Mouse (Mus musculus) hindbrain, embryonic 15.5 days (tissue): Measurements from ENCODE around the gene Psap. TPM values are rescaled to one million over a fixed set of nuclear protein-coding genes. Genes with fewer than 3 reads are reported as not detected.
"Not testable (repeated sequence)": the region's sequence is repeated elsewhere in the genome, so short reads cannot be mapped to it uniquely, and the experiment has no call there.

Source experiments
- ATAC-seq: fragments of 200-750 bp; cut with Nextera tagmentation; 2 replicates; pipeline ENCODE4 v1.8.0; 2017; ENCODE audit warnings: low read depth, moderate number of reproducible peaks, moderate TSS enrichment; ENCODE audit not compliant: low FRiP score
- H3K27ac ChIP-seq: fragments of 300-500 bp; sonication (generic); replicated peaks from 2 replicates; pipeline ENCODE4 v1.5.1; 2015; ENCODE audit warnings: mild to moderate bottlenecking, inconsistent platforms
- H3K27me3 ChIP-seq: fragments of 300-500 bp; sonication (generic); 2 replicates; pipeline ENCODE4 v1.6.1; 2015; ENCODE audit warnings: control low read depth, inconsistent platforms
- H3K36me3 ChIP-seq: fragments of 300-500 bp; sonication (generic); 2 replicates; pipeline ENCODE4 v1.6.1; 2015; ENCODE audit warnings: control low read depth, inconsistent platforms
- H3K4me1 ChIP-seq: fragments of 300-500 bp; sonication (generic); replicated peaks from 2 replicates; pipeline ENCODE4 v1.6.1; 2015; ENCODE audit warnings: control low read depth, inconsistent platforms
- H3K4me2 ChIP-seq: fragments of 300-500 bp; sonication (generic); 2 replicates; pipeline ENCODE4 v1.6.1; 2015; ENCODE audit warnings: moderate library complexity, mild to moderate bottlenecking, inconsistent platforms
- H3K4me3 ChIP-seq: fragments of 300-500 bp; sonication (generic); 2 replicates; pipeline ENCODE4 v1.5.1; 2015; ENCODE audit warnings: mild to moderate bottlenecking, inconsistent platforms
- H3K9ac ChIP-seq: fragments of 300-500 bp; sonication (generic); 2 replicates; pipeline ENCODE4 v1.6.1; 2015; ENCODE audit warnings: inconsistent platforms
- H3K9me3 ChIP-seq: fragments of 300-500 bp; sonication (generic); 2 replicates; pipeline ENCODE4 v1.6.1; 2016; ENCODE audit warnings: control low read depth, inconsistent platforms
- WGBS: fragments of 180-500 bp; shearing (Covaris S2); methylation state at CpG from one replicate; pipeline ENCODE4 v1.1.7; 2015; 5-methylcytosine and 5-hydroxymethylcytosine counted together
- polyA plus RNA-seq: library from polyadenylated mRNA; unstranded; fragments of >200 nt; fragmentation: Nextera tagmentation; extraction: Ambion mirVana; gene quantifications from 2 replicates; pipeline ENCODE4 v1.2.1, GENCODE M21; 2015

Gene Psap
- polyA plus RNA-seq, 1 experiment from 2014 or later, result 203 TPM

DNA sequence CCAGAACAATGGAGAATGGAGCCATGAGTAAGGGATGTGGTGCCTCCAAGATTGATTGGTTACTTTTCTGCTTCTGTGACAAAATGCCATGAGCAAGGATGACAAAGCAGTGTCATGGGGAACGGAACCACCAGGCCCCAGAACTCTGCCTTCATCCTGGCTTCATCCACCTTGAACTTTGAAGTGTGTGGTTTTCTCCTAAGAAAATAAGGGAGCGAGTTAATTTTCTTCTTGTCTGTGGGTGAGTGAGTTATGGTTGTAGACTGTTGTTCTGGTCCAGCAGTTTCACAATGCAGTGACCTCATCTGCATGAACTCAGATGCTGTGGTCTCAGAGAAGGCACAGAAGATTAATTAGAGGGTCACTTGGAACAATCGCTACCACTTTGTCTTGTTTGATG is 29.1 kb upstream of the Psap start:
- not testable (repeated sequence) for H3K4me1 ChIP-seq, H3K9me3 ChIP-seq, H3K9ac ChIP-seq, H3K4me3 ChIP-seq, H3K27me3 ChIP-seq, H3K4me2 ChIP-seq, H3K36me3 ChIP-seq, H3K27ac ChIP-seq, ATAC-seq
- WGBS, result 43% methylated on average over 3 of the region's 3 CpGs

DNA sequence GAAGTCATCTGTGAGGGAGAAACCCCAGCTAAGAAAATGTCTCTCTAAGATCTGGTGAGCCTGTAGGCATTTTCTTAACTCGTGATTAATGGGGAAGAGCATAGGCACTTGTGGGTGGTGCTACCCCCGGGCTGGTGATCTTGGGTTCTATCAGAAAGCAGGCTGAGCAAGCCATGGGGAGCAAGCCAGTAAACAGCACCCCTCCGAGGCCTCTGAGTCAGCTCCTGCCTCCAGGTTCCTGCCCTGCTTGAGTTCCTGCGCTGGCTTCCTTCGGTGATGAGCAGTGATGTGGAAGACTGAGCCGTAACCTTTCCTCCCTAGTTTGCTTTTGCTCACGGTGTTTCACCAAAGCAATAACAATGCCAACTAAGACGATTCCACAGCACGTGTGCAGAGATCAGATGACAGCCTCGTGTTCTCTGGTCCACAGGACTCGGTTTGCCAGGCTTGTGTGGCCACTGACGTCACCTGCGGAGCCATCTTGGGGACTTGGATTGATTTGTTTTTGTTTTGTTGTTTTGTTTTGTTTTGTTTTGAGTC is 26.9 kb upstream of the Psap start:
- Histone ChIP-seq H3K9me3 (no peaks in the 10 kb centered on the region), H3K4me2 (no peak overlapping the region), H3K4me3 (no peak overlapping the region), H3K27ac (no peak overlapping the region), H3K27me3 (no peaks in the 10 kb centered on the region), H3K4me1 (no peaks in the 10 kb centered on the region), H3K36me3 (no peaks in the 10 kb centered on the region), H3K9ac (no peak overlapping the region)
- ATAC-seq, result no peak
- WGBS, result 76% methylated on average over 13 of the region's 13 CpGs

DNA sequence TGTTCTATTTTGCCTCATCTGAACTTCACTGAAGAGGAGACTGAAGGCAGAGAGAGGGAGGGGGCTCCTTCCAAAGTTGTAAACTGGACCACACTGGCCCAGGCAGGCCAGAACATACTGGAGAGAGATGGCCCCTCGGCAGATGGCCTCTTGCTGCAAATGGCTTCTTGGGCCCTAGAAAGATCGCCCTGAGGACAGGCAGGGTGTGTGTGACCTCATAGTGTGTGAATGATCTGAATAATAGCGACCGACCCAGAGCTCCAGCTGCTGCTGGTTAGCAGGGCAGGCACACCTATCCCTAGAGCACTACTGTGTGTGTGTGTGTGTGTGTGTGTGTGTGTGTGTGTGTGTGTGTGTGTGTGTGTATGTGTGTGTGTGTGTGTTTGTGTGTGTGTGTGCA is 25.2 kb upstream of the Psap start:
- no peaks in the 10 kb centered on the region for H3K4me1 ChIP-seq
- WGBS, result 68% methylated on average over 4 of the region's 4 CpGs
- H3K4me2 ChIP-seq, result no peak overlapping the region
- no peaks in the 10 kb centered on the region for H3K36me3 ChIP-seq
- no peak overlapping the region for H3K9ac ChIP-seq
- no peaks in the 10 kb centered on the region for H3K27me3 ChIP-seq
- no peaks in the 10 kb centered on the region for H3K9me3 ChIP-seq
- no peak overlapping the region for H3K27ac ChIP-seq
- ATAC-seq, result no peak
- H3K4me3 ChIP-seq, result no peak overlapping the region

DNA sequence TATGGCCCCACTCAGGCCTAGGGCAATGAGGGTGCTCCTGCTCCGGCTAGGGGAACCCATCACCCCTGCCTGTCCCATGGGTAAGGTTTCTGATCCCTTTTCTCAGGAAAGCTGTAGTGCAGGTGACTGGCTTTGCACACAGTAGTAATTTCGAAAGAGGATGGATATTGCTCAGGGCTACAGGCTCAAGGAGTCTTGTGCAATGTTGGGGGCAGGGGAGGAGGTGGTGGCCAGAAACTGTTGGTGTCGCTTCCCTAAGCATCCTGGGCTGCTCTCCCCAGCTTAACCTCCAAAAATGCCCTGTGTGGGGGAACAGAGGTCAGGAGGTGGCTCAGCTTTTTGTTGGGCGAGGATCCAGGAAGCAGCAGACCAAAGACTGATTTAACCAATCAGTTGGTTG is 24.8 kb upstream of the Psap start:
- no peaks in the 10 kb centered on the region for H3K27me3 ChIP-seq
- no peak for ATAC-seq
- no peaks in the 10 kb centered on the region for H3K36me3 ChIP-seq
- WGBS, result 86% methylated on average over 4 of the region's 4 CpGs
- H3K9me3 ChIP-seq, result no peaks in the 10 kb centered on the region
- H3K4me3 ChIP-seq, result no peak overlapping the region
- no peak overlapping the region for H3K4me2 ChIP-seq
- H3K27ac ChIP-seq, result no peak overlapping the region
- H3K4me1 ChIP-seq, result no peaks in the 10 kb centered on the region
- H3K9ac ChIP-seq, result no peak overlapping the region

DNA sequence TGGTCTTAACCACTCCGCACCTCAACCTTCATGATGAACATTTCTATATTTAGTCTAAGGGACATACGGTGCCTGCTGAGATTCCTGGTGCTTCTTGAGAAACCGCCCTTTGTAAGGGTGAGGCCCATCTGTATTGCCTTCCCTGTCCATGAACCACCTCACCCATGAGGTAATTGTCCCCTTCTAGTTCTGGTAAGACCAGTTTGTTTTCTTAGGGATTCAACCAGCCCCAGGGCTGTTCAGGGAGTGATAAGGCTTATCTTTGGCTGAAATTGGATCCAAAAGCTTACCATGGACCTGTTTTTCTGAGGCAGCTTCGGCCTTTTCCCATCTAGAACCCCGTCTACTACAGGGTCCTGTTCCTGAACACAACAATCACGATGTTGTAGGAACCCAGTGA is 21.3 kb upstream of the Psap start:
- H3K4me2 ChIP-seq, result no peak overlapping the region
- no peaks in the 10 kb centered on the region for H3K9me3 ChIP-seq
- H3K9ac ChIP-seq, result no peak overlapping the region
- H3K27ac ChIP-seq, result no peak overlapping the region
- ATAC-seq, result no peak
- no peaks in the 10 kb centered on the region for H3K4me1 ChIP-seq
- WGBS, result 92% methylated on average over 6 of the region's 6 CpGs
- H3K4me3 ChIP-seq, result no peak overlapping the region
- H3K27me3 ChIP-seq, result no peaks in the 10 kb centered on the region
- H3K36me3 ChIP-seq, result no peaks in the 10 kb centered on the region

DNA sequence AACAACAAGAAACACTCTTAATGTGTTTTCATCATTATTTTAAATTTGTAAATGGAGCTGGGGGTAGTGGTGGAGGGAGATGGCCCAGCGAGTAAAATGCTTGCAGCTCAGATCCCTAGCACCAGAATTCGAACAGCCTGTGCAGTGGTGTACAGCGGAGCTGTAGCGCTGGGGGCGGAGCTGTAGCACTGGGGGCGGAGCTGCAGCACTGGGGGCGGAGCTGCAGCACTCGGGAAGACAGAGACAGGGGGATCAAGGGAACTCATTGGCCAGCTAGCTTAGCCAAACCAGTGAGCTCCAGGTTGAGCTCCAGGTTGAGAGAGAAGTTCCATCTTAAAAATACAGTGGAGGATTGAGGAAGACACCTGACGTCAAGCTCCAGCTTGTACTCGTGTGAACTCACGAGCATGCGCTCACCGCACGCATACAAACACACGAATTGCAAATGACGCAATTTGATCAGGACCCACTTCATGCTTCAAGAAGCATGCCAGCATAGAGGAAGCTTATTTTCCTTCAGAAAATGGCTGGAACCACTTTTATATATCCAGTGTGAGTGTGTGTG is 20.1 kb upstream of the Psap start:
- Histone ChIP-seq H3K27me3 (no peaks in the 10 kb centered on the region), H3K36me3 (no peaks in the 10 kb centered on the region), H3K4me1 (peaks cover 5% of the 10 kb centered on the region; the same call in 1 of the 2 replicates), H3K4me3 (no peak overlapping the region), H3K9ac (no peak overlapping the region), H3K4me2 (no peak overlapping the region), H3K27ac (no peak overlapping the region), H3K9me3 (no peaks in the 10 kb centered on the region)
- WGBS, result 57% methylated on average over 16 of the region's 16 CpGs
- ATAC-seq, result no peak

DNA sequence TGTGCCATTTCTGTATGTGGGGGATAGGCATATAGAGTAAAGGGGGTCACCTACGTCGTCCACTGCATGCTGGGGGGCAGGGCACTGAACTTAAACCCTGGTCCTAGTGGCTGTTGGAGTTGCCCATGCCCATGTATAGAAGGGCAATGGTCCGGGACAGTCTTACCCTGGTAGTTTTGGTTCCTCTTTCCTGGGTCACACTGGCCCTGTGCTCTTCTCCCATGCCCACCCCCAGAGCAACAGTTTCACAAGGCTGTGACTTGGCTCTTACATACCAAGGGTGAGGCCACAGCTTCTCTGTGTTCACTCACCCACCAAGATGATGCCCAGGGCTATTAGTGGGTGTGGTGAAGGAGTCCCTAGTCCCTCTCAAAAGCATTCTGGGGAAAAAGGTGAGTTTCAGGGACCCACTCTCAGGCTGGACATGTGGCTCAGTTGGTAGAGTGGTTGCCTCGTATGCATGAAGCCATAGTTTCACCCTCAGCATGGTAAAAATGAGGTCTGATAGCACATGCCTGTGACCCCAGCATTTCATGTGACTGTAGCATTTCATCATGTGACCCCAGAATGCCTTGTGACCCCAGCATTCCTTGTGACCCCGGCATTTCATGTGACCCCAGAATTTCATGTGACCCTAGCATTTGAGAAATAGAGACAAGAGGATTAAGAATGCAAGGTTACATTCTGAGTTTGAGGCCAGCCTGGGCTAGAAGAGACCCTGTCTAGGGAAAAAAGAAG is 16.7 kb upstream of the Psap start:
- H3K4me1 ChIP-seq, result peaks cover 5% of the 10 kb centered on the region; the same call in 1 of the 2 replicates
- no peak overlapping the region for H3K27ac ChIP-seq
- no peak overlapping the region for H3K4me3 ChIP-seq
- H3K4me2 ChIP-seq, result no peak overlapping the region
- no peak overlapping the region for H3K9ac ChIP-seq
- H3K27me3 ChIP-seq, result no peaks in the 10 kb centered on the region
- 92% methylated on average over 5 of the region's 5 CpGs for WGBS
- H3K9me3 ChIP-seq, result no peaks in the 10 kb centered on the region
- ATAC-seq, result no peak
- H3K36me3 ChIP-seq, result no peaks in the 10 kb centered on the region

DNA sequence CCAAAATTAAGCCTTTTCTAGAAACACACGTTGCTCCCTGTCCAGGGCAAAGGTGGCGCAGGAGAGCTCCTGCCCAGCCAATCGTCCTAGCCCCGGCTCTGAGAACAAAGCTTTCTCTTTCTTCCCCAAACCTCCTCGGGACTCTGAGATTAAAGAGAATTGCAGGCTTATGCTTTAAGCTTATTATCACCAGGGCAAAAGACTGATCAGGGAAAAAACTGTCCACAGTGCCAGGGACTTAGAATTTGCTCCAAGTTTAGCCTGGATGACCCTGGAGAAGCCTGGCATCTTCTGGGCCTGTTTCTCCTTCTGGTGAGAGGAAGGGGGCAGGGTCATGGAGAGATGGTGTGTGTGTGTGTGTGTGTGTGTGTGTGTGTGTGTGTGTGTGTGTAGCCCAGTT is 15.9 kb upstream of the Psap start:
- Histone ChIP-seq H3K27ac (no peak overlapping the region), H3K4me3 (no peak overlapping the region), H3K4me2 (no peak overlapping the region), H3K9me3 (no peaks in the 10 kb centered on the region), H3K36me3 (no peaks in the 10 kb centered on the region), H3K9ac (no peak overlapping the region), H3K4me1 (peaks cover 5% of the 10 kb centered on the region; the same call in 1 of the 2 replicates), H3K27me3 (no peaks in the 10 kb centered on the region)
- ATAC-seq, result no peak
- WGBS, result 41% methylated on average over 5 of the region's 5 CpGs

DNA sequence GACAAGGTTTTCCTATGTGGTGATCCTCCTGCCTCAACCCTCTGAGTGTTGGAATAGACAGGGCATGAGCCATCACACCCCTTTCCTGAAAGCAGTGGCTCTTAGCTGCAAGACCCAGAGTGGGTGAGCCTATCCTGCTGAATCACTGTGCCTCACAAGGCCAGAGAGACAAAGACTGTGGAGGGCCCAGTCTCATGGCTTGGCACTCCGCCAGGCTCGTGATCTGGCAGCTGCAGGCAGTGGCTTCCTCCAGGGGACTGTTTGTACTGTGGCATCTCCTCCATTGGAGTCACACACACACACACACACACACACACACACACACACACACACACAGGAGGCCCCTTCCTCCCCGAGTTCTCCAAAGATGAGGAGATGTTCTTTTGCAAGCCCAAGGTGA is 15.0 kb upstream of the Psap start:
- Histone ChIP-seq H3K4me3 (no peak overlapping the region), H3K4me2 (no peak overlapping the region), H3K27ac (peak overlapping the region; percentile 64), H3K27me3 (no peaks in the 10 kb centered on the region), H3K9me3 (no peaks in the 10 kb centered on the region), H3K9ac (no peak overlapping the region), H3K4me1 (peaks cover 5% of the 10 kb centered on the region; the same call in 1 of the 2 replicates), H3K36me3 (no peaks in the 10 kb centered on the region)
- WGBS, result 33% methylated on average over 3 of the region's 3 CpGs
- peak; percentile 83 for ATAC-seq

DNA sequence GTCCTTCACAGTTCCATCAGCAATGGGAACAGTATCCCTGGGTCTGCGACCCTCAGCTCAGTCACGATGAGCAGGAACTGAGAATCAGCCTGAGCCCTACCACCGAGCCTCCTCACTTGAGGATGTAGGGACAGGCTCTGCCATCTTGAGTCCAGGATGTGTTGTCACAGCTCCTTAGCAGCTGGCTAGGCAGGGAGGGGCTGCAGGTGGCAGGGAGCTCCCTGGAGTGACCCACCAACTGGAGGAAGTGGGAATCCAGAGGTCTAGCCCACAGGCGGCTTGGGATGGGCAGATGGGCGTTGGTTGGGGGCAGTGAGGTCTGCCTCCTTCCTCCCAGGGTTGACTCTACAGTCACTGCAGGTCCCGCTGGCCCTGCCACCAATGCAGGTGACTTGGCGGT is 14.1 kb upstream of the Psap start:
- ATAC-seq, result no peak; the same call in 1 of the 2 replicates
- H3K9ac ChIP-seq, result no peak overlapping the region
- H3K4me3 ChIP-seq, result no peak overlapping the region
- H3K9me3 ChIP-seq, result no peaks in the 10 kb centered on the region
- no peaks in the 10 kb centered on the region for H3K27me3 ChIP-seq
- H3K4me1 ChIP-seq, result peaks cover 5% of the 10 kb centered on the region; the same call in 1 of the 2 replicates
- WGBS, result 87% methylated on average over 5 of the region's 7 CpGs
- H3K36me3 ChIP-seq, result no peaks in the 10 kb centered on the region
- no peak overlapping the region for H3K27ac ChIP-seq
- H3K4me2 ChIP-seq, result no peak overlapping the region

DNA sequence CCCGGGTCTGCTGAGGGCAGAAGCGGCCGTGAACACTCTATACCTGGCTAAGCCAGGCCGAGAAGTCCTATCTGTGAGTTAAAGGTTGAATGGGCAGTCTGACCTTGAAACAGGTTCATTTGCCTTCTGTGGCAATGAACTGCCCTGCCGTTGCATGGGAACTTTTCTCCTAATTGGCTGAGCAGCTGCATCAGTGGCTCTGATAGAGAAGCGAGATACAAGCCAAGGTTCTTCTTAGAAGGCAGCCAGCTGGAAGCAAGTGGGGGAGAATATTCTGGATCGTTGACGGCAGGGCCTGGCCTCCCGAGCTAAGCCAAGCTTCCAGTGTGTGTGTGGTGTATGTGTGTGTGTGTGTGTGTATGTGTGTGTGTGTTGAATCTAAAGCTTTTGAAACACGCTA is 12.2 kb upstream of the Psap start:
- 70% methylated on average over 10 of the region's 10 CpGs for WGBS
- H3K4me2 ChIP-seq, result no peak overlapping the region
- no peak overlapping the region for H3K27ac ChIP-seq
- H3K9me3 ChIP-seq, result no peaks in the 10 kb centered on the region
- no peaks in the 10 kb centered on the region for H3K27me3 ChIP-seq
- no peaks in the 10 kb centered on the region for H3K36me3 ChIP-seq
- H3K9ac ChIP-seq, result no peak overlapping the region
- H3K4me1 ChIP-seq, result peaks cover 5% of the 10 kb centered on the region; the same call in 1 of the 2 replicates
- ATAC-seq, result no peak
- H3K4me3 ChIP-seq, result no peak overlapping the region

DNA sequence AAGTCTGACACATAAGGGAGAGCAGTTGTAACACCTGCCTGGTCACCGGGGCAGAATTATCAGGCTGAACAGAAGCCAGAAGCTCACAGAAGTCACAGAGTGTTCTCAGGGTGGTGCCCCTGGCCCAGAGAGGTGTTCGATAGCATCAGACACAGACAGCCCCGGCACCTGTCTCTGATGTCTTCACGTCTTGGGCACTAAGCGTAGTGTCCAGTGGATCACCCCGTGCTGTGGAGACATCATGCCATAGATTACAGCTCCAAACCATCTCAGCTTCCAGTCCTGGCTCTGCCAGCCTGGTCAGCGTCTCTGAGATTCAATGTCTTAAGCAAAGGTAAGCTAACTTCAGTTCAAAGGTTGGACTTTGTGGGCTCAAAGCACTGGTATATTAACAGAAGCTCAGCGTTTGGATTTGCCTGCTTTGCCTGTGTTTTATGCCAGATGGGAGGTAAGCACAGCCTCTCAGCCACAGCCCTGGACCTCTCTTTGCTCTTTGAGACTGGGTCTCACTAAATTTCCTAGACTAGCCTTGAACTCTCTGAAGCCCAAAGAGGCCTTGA is 10.5 kb upstream of the Psap start:
- H3K9me3 ChIP-seq, result no peaks in the 10 kb centered on the region
- ATAC-seq, result no peak
- H3K27me3 ChIP-seq, result no peaks in the 10 kb centered on the region
- no peak overlapping the region for H3K9ac ChIP-seq
- no peak overlapping the region for H3K4me3 ChIP-seq
- peaks cover 5% of the 10 kb centered on the region; the same call in 1 of the 2 replicates for H3K4me1 ChIP-seq
- no peaks in the 10 kb centered on the region for H3K36me3 ChIP-seq
- no peak overlapping the region for H3K27ac ChIP-seq
- WGBS, result 95% methylated on average over 8 of the region's 8 CpGs
- H3K4me2 ChIP-seq, result no peak overlapping the region
